Mouse (Mus musculus) ovary, postnatal 14 days (tissue): ENCODE data around the gene Hsf2.
"Not testable (repeated sequence)": the region's sequence is repeated elsewhere in the genome, so short reads cannot be mapped to it uniquely, and the experiment has no call there.

Experiments used
- DNase-seq: peaks from one replicate; pipeline ENCODE4 v3.0.0; 2022; ENCODE audit warnings: low spot score

The Hsf2 gene

GRCm38 (mm10) chr10:57532218-57533101, 46.3 kb downstream of the Hsf2 start, which contains the start of gene Serinc1:
Gene Serinc1, minus strand, starts transcription at chr10:57532530.
- peak; percentile 83 for DNase-seq

GRCm38 (mm10) chr10:57543890-57544289, 57.7 kb downstream of the Hsf2 start:
- DNase-seq = not testable (repeated sequence)

GRCm38 (mm10) chr10:57549631-57550030, 63.4 kb downstream of the Hsf2 start:
- DNase-seq = no peak

- DNase-seq = no peak
Observed at GRCm38 (mm10) chr10:57553719-57554118, 67.5 kb downstream of the Hsf2 start.

GRCm38 (mm10) chr10:57557597-57557996, 71.4 kb downstream of the Hsf2 start:
- no peak for DNase-seq
